Mouse (Mus musculus): ENCODE data around the gene Cep128. TPM values are rescaled to one million over a fixed set of nuclear protein-coding genes. Genes with fewer than 3 reads are reported as not detected.
"Not testable (repeated sequence)": the region's sequence is repeated elsewhere in the genome, so short reads cannot be mapped to it uniquely, and the experiment has no call there.

The Cep128 gene
- polyA plus RNA-seq, 1 experiment from 2014 or later, result 10.2 TPM

DNA sequence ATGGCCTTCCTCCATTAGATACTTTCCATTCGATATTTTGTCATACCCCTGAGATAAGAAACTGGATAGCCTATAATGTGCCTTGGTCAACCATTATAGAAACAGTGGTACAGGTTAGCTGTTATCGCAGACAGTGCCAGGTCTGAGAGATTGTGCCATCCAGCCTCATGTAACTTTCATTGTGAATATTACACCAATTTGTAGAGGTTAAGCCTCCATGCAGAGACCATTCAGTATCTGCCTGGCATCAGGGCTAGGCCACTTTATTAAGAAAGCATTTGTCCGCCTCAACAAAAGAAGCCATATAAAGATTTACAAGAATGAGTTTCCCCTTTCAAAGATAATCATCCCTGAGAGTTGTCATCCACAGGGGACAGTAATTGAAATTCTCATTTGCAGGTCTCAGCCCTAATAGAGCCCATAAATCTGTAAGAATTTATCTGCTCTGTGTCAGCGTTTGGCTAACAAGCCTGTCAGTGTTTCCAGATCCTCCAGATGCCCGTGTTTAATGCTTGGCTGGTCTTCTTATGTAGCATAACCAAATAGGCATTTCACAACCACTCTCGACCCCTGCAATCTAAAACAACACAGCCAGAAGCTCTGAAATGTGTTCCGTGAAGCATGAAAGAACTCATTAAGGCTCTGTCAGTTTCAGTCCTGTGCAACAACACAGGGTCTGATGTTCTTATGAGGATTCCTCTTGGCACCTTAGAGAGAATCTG is 28.4 kb upstream of the Cep128 start:
- H3K27ac ChIP-seq (ENCODE audit: low read length), result no peak overlapping the region
- H3K4me2 ChIP-seq (replicated peaks; ENCODE audit: low read depth, low read length), result no peak overlapping the region
- H3K27me3 ChIP-seq (ENCODE audit: control insufficient read depth, insufficient read depth, low read length), result no peaks in the 10 kb centered on the region
- WGBS, result 64% methylated on average over 7 of the region's 7 CpGs
- H3K4me3 ChIP-seq (ENCODE audit: low read depth, low read length), result no peak overlapping the region
- no peaks in the 10 kb centered on the region for H3K4me1 ChIP-seq (ENCODE audit: control insufficient read depth, insufficient read depth, low read length)
- H3K9ac ChIP-seq (replicated peaks; ENCODE audit: low read depth, low read length), result no peak overlapping the region
- H3K9me3 ChIP-seq (ENCODE audit: control insufficient read depth, low read depth, low read length), result no peaks in the 10 kb centered on the region
- no peak for ATAC-seq (ENCODE audit: insufficient number of reproducible peaks, insufficient read depth, low FRiP score, low read depth)
- no peaks in the 10 kb centered on the region for H3K36me3 ChIP-seq (ENCODE audit: control insufficient read depth, insufficient read depth, low read length)

DNA sequence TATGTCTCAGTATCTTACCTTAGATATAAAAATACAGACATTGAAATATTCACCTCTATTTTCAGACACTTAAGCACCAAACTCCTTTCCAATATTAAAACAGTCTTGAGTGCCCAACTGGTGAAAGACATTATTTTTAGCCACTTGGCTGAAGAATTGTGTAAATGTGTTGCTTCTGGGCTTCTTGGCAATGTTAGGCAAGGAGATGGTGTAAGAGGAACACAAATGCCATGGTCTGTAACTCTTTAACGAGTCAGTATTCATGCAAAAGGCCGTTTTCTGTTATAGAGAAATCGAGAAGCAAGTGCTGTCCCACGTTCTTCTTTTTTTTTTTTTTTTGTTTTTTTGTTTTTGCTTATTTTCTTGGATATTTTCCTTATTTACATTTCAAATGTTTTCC is 26.1 kb upstream of the Cep128 start:
- H3K9ac ChIP-seq (replicated peaks; ENCODE audit: low read depth, low read length), result no peak overlapping the region
- H3K9me3 ChIP-seq (ENCODE audit: control insufficient read depth, low read depth, low read length), result no peaks in the 10 kb centered on the region
- WGBS, result 89% methylated on average over 4 of the region's 4 CpGs
- no peak overlapping the region for H3K4me3 ChIP-seq (ENCODE audit: low read depth, low read length)
- H3K4me1 ChIP-seq (ENCODE audit: control insufficient read depth, insufficient read depth, low read length), result no peaks in the 10 kb centered on the region
- ATAC-seq (ENCODE audit: insufficient number of reproducible peaks, insufficient read depth, low FRiP score, low read depth), result no peak
- H3K4me2 ChIP-seq (replicated peaks; ENCODE audit: low read depth, low read length), result no peak overlapping the region
- no peak overlapping the region for H3K27ac ChIP-seq (ENCODE audit: low read length)
- no peaks in the 10 kb centered on the region for H3K27me3 ChIP-seq (ENCODE audit: control insufficient read depth, insufficient read depth, low read length)
- H3K36me3 ChIP-seq (ENCODE audit: control insufficient read depth, insufficient read depth, low read length), result no peaks in the 10 kb centered on the region

DNA sequence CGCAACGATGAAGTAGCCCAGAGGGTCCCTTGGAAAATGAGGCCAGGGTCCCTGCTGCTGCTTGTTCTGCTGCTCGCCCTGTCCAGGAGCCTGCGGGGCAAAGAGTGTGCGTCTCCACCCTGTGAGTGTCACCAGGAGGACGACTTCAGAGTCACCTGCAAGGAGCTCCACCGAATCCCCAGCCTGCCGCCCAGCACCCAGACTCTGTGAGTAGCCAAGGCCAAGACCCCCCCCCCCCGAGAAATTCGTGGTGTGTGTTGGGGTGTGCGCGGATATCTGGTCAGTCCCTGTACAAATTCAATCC is 16.8 kb upstream of the Cep128 start:
- Histone ChIP-seq H3K36me3 (ENCODE audit: control insufficient read depth, insufficient read depth, low read length) (no peaks in the 10 kb centered on the region), H3K4me1 (ENCODE audit: control insufficient read depth, insufficient read depth, low read length) (no peaks in the 10 kb centered on the region), H3K4me2 (replicated peaks; ENCODE audit: low read depth, low read length) (peak overlapping the region; percentile 84), H3K27ac (ENCODE audit: low read length) (no peak overlapping the region), H3K9ac (replicated peaks; ENCODE audit: low read depth, low read length) (no peak overlapping the region), H3K27me3 (ENCODE audit: control insufficient read depth, insufficient read depth, low read length) (0 out of 2 replicates have a peak, but pooled peaks cover 5% of the 10 kb centered on the region), H3K4me3 (ENCODE audit: low read depth, low read length) (peak overlapping the region; percentile 38), H3K9me3 (ENCODE audit: control insufficient read depth, low read depth, low read length) (no peaks in the 10 kb centered on the region)
- ATAC-seq (ENCODE audit: insufficient number of reproducible peaks, insufficient read depth, low FRiP score, low read depth), result peak; percentile 10; the same call in 1 of the 2 replicates
- 4% methylated on average over 12 of the region's 12 CpGs for WGBS

DNA sequence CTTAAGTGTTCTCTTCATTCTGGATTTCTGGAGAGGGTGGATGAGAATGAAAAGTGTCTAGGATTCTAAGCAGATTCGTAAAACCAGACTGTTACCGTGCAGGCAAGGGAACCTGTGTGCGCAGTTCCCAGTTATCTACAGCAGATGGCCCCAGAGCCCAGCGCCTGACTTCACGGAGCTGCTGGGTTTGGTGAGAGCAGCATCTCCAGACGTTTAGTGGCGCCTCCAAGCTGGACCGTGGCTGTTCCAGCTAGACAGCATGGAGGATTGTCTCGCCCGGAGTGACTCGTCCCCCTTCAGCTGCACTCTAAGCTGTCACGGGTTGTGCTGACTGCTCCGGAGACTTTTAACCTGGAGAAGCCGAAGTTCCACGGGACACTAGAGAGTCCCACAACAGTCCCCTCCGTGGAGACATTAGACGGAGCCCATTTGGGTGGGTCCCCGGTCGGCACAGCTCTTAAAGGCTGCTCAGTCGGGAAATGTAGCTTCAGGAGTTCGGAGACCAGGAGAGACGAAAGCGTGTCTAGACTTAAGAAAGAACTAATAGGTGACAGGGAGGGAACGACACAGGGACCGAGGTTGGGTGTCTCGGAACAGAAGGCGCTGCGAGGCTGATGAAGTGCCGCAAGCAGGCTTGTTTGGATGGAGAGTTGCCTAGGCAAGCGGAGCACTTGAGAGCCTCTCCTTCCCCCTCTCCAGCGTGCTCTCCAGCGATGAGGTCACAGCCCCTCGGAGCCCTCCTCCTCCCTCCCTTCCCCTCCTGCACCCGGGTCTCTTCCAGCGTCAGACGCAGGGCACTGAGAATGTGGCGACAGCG is 16.2 kb upstream of the Cep128 start:
- WGBS, result under 1% methylated on average over 38 of the region's 38 CpGs
- ATAC-seq (ENCODE audit: insufficient number of reproducible peaks, insufficient read depth, low FRiP score, low read depth), result peak; percentile 88
- Histone ChIP-seq H3K9me3 (ENCODE audit: control insufficient read depth, low read depth, low read length) (no peaks in the 10 kb centered on the region), H3K9ac (replicated peaks; ENCODE audit: low read depth, low read length) (no peak overlapping the region), H3K27me3 (ENCODE audit: control insufficient read depth, insufficient read depth, low read length) (0 out of 2 replicates have a peak, but pooled peaks cover 5% of the 10 kb centered on the region), H3K4me2 (replicated peaks; ENCODE audit: low read depth, low read length) (peak overlapping the region; percentile 84), H3K4me1 (ENCODE audit: control insufficient read depth, insufficient read depth, low read length) (no peaks in the 10 kb centered on the region), H3K36me3 (ENCODE audit: control insufficient read depth, insufficient read depth, low read length) (no peaks in the 10 kb centered on the region), H3K27ac (ENCODE audit: low read length) (no peak overlapping the region), H3K4me3 (ENCODE audit: low read depth, low read length) (peak overlapping the region; percentile 38)

DNA sequence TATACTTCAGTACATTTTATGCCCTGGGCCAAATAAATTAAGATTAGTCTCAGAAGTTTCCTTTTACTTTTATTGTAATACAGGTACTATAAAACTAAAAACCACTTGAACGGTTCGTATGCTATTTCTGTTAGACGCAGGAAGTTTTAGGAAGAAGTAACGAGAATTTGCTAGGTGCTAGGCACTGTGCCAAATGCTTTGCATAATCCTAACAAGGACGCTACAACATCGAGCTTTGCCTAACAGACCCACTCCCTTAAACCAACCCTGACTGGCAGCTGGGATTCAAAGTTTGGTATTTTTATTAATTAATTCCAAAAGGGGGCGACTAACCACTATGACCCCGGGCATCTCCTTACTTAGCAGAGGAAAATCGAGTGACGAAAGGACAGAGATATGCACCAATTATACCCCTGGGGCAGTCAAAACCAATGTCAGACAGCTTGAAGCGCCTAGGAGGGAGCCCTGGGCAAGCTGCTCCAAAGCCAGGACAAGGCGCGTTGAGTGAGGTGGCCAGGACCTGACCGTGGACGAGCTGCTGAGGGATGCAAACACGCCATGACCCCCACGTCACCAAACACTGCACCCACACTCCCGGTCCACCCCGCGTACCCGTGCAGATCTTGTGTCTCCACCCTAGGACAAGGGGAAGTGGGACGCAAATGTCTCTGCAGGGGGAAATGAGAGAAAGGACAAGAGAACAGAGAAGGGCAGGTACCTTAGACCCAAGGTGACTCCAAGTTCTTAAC is 519 bp downstream of the Cep128 start:
- no peaks in the 10 kb centered on the region for H3K9me3 ChIP-seq (ENCODE audit: control insufficient read depth, low read depth, low read length)
- H3K9ac ChIP-seq (replicated peaks; ENCODE audit: low read depth, low read length), result peak overlapping the region; percentile 38
- peak overlapping the region; percentile 86 for H3K4me2 ChIP-seq (replicated peaks; ENCODE audit: low read depth, low read length)
- H3K4me3 ChIP-seq (ENCODE audit: low read depth, low read length), result peak overlapping the region; percentile 70
- H3K36me3 ChIP-seq (ENCODE audit: control insufficient read depth, insufficient read depth, low read length), result no peaks in the 10 kb centered on the region
- no peak overlapping the region for H3K27ac ChIP-seq (ENCODE audit: low read length)
- no peaks in the 10 kb centered on the region for H3K27me3 ChIP-seq (ENCODE audit: control insufficient read depth, insufficient read depth, low read length)
- peak; percentile 47; the same call in 1 of the 2 replicates for ATAC-seq (ENCODE audit: insufficient number of reproducible peaks, insufficient read depth, low FRiP score, low read depth)
- no peaks in the 10 kb centered on the region for H3K4me1 ChIP-seq (ENCODE audit: control insufficient read depth, insufficient read depth, low read length)
- WGBS, result 5% methylated on average over 22 of the region's 22 CpGs

DNA sequence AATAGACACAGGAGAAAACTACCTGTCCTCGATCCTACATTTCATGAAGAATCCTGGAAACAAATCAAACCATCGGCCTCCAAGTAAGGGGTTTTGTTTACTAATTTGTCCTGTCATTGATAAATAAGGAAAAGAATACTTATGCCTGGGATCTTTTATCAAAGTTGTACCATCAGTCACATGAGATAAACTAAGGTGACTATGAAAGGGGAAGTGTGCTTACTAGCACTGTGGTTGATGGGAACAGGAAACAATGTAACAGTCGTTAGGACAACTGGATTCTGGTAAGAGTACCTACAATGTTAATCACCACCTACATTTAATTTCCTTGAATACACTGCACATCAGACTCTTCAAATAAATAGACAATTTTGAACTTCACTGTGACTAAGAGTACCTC is 15.0 kb downstream of the Cep128 start:
- Histone ChIP-seq H3K36me3 (ENCODE audit: control insufficient read depth, insufficient read depth, low read length) (no peaks in the 10 kb centered on the region), H3K4me1 (ENCODE audit: control insufficient read depth, insufficient read depth, low read length) (no peaks in the 10 kb centered on the region), H3K4me3 (ENCODE audit: low read depth, low read length) (no peak overlapping the region), H3K9ac (replicated peaks; ENCODE audit: low read depth, low read length) (no peak overlapping the region), H3K27ac (ENCODE audit: low read length) (no peak overlapping the region), H3K4me2 (replicated peaks; ENCODE audit: low read depth, low read length) (no peak overlapping the region), H3K27me3 (ENCODE audit: control insufficient read depth, insufficient read depth, low read length) (no peaks in the 10 kb centered on the region), H3K9me3 (ENCODE audit: control insufficient read depth, low read depth, low read length) (no peaks in the 10 kb centered on the region)
- ATAC-seq (ENCODE audit: insufficient number of reproducible peaks, insufficient read depth, low FRiP score, low read depth), result no peak
- 84% methylated on average over 3 of the region's 3 CpGs for WGBS

DNA sequence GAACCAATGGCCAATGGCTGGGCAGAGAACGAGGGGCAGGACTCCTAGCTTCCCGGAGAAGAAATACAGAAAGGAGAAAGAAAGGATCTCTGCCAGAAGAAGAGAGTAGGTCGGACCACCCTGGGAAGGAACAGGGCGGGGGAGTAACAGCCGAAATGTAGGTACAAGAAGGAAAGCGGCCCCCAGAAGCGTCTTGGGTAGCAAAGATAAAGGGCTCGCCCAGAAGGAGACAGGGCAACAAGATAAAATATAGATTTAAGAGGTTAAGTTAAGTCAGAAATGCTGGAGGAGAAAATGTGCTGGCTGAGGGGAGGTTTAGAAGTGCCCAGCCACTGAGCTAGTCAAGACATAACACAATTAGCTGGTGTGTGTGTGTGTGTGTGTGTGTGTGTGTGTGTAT is 30.4 kb downstream of the Cep128 start:
- H3K9me3 ChIP-seq (ENCODE audit: control insufficient read depth, low read depth, low read length), result no peaks in the 10 kb centered on the region
- no peaks in the 10 kb centered on the region for H3K27me3 ChIP-seq (ENCODE audit: control insufficient read depth, insufficient read depth, low read length)
- H3K9ac ChIP-seq (replicated peaks; ENCODE audit: low read depth, low read length), result no peak overlapping the region
- 86% methylated on average over 8 of the region's 8 CpGs for WGBS
- H3K4me3 ChIP-seq (ENCODE audit: low read depth, low read length), result no peak overlapping the region
- ATAC-seq (ENCODE audit: insufficient number of reproducible peaks, insufficient read depth, low FRiP score, low read depth), result no peak
- no peaks in the 10 kb centered on the region for H3K4me1 ChIP-seq (ENCODE audit: control insufficient read depth, insufficient read depth, low read length)
- H3K36me3 ChIP-seq (ENCODE audit: control insufficient read depth, insufficient read depth, low read length), result no peaks in the 10 kb centered on the region
- no peak overlapping the region for H3K27ac ChIP-seq (ENCODE audit: low read length)
- H3K4me2 ChIP-seq (replicated peaks; ENCODE audit: low read depth, low read length), result no peak overlapping the region

DNA sequence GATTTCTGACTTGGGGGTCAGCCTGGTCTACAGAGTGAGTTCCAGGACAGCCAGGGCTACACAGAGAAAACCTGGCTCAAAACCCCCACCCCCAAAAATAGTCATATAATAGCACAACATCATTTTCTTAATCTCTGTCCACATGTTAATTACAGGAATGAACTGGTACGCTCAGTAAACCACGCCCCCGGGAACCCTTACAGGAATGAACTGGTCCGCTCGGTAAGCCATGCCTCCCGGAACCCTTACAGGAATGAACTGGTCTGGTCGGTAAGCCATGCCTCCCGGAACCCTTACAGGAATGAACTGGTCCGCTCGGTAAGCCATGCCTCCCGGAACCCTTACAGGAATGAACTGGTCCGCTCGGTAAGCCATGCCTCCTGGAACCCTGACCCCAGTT is 45.6 kb downstream of the Cep128 start:
- not testable (repeated sequence) for ATAC-seq (ENCODE audit: insufficient number of reproducible peaks, insufficient read depth, low FRiP score, low read depth); H3K4me3 ChIP-seq (ENCODE audit: low read depth, low read length); H3K4me2 ChIP-seq (replicated peaks; ENCODE audit: low read depth, low read length); H3K27me3 ChIP-seq (ENCODE audit: control insufficient read depth, insufficient read depth, low read length); H3K27ac ChIP-seq (ENCODE audit: low read length); H3K4me1 ChIP-seq (ENCODE audit: control insufficient read depth, insufficient read depth, low read length); H3K36me3 ChIP-seq (ENCODE audit: control insufficient read depth, insufficient read depth, low read length); H3K9ac ChIP-seq (replicated peaks; ENCODE audit: low read depth, low read length); H3K9me3 ChIP-seq (ENCODE audit: control insufficient read depth, low read depth, low read length)
- WGBS, result 95% methylated on average over 13 of the region's 13 CpGs
